Mouse (Mus musculus) liver, postnatal 0 days (tissue): Measurements from ENCODE around the gene Rhox12.

ENCODE experiments used
- CTCF ChIP-seq: sonication (generic); IDR thresholded peaks from 2 replicates; pipeline ENCODE4 v1.5.1; 2016; ENCODE audit warnings: antibody characterized with exemption, low read depth
- EP300 ChIP-seq: IDR thresholded peaks from 2 replicates; pipeline ENCODE4 v1.6.1; 2016; ENCODE audit warnings: antibody characterized with exemption, low read depth, mild to moderate bottlenecking

DNA sequence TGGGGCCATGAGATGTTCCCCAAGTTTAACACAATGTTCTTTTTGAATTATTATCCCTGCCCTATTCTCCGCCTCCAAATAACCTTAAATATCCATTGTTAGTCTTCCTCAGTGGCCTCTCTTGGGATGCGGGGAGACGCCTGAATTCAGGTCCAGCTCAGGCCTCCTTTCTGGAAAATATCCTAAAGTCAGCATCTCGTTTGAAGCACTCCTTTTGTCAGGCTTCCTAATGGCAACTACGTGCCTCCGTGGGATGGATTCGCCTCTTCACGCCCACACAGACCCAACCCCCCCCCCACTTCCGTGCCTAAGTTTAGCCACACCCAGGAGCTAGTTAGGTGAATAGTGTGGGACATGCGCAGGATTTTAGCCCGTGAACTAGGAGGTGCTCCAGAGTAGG lies 44.5 kb downstream of the Rhox12 start, which contains the start of gene Rhox10:
- TF ChIP-seq EP300 = no peak
- TF ChIP-seq CTCF = no peak
